Mouse (Mus musculus): ENCODE data around the gene Sipa1l2. TPM values are rescaled to one million over a fixed set of nuclear protein-coding genes. Genes with fewer than 3 reads are reported as not detected.

Sipa1l2 gene
- polyA plus RNA-seq, 1 experiment from 2014 or later, result 10.0 TPM

DNA sequence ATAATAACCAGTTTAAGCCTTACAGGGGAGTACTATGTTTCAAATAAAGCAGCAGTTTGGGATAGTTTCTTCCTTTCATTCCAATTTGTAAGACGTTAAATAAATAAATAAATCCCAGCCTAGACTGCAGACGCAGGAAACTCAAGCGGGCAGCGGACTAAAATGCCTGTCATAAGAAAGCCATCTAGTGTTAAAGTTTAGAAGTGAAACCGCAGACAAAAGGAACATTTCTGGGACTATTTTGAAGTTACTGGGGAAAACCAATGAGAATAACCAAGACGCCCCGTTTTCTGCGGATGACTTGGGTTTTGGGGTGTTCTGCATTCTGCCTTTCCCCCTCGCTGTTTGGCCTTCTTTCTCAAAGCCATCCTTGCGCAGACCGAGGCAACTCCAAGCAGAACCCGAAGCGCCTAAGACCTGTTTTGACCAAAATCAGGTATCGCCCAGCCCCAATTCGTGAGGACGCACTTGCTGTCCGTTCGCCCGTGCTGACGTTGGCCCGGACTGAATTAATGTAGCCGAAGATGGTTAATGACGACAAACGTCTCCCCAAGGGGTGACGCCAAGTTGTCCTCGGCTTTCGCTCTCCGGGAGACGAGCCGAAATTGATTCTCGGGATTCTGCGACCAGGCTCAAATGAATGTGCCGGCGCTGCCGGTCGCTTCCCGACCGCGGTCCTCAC is 616 bp downstream of the Sipa1l2 start:
- ATAC-seq (ENCODE audit: low read depth) (0 out of 2 replicates have a peak, but pooled peaks have one; percentile 6), DNase-seq (ENCODE audit: low spot score) (peak; percentile 95)
- no peaks in the 10 kb centered on the region for H3K27me3 ChIP-seq (replicated peaks; ENCODE audit: control insufficient read depth, insufficient read depth, low read length)
- H3K4me3 ChIP-seq (ENCODE audit: low read depth, low read length), result peak overlapping the region; percentile 72
- H3K9me3 ChIP-seq (ENCODE audit: control insufficient read depth, low read length), result no peaks in the 10 kb centered on the region
- H3K4me1 ChIP-seq (ENCODE audit: control insufficient read depth, insufficient read depth, low read length), result peaks cover 10% of the 10 kb centered on the region
- no peaks in the 10 kb centered on the region for H3K36me3 ChIP-seq (ENCODE audit: control insufficient read depth, insufficient read depth, low read length)
- WGBS, result under 1% methylated on average over 37 of the region's 39 CpGs
- peak overlapping the region; percentile 64 for H3K27ac ChIP-seq (replicated peaks; ENCODE audit: low read depth, low read length)
- H3K9ac ChIP-seq (ENCODE audit: low read depth, low read length), result peak overlapping the region; percentile 79
- peak overlapping the region; percentile 92 for H3K4me2 ChIP-seq (ENCODE audit: low read depth, low read length)

DNA sequence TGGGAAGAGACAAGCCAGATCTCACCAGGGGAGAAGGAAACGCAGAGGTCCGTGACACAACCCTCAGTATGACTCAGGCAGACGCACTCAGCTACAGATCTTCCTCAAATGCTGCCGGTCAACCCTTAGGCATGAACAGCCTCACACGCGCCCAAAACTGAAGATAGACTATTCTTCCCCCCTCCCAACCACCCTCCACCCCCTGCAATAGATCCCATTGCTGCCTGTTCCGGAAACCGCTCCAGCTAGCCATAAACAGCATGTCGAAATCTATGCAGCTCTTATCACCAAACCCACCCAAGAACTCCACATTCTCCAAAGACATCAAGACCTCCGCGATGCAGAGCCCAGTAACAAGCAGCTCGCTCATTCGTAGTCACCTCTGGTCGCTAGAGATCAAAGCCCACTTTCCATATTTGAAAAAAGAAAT is 1.2 kb downstream of the Sipa1l2 start:
- 3% methylated on average over 14 of the region's 14 CpGs for WGBS

GRCm38 (mm10) chr8:125567569-125567968 is 2.0 kb downstream of the Sipa1l2 start:
- peak overlapping the region; percentile 72; the same call in 1 of the 2 replicates for H3K4me3 ChIP-seq (ENCODE audit: low read depth, low read length)
- peak overlapping the region; percentile 92 for H3K4me2 ChIP-seq (ENCODE audit: low read depth, low read length)
- 53% methylated on average over 7 of the region's 7 CpGs for WGBS

More for the DNA sequence above, 1.2 kb downstream of the Sipa1l2 start:
- H3K27ac ChIP-seq (replicated peaks; ENCODE audit: low read depth, low read length), result no peak overlapping the region
- H3K4me3 ChIP-seq (ENCODE audit: low read depth, low read length), result peak overlapping the region; percentile 72
- no peaks in the 10 kb centered on the region for H3K9me3 ChIP-seq (ENCODE audit: control insufficient read depth, low read length)
- H3K27me3 ChIP-seq (replicated peaks; ENCODE audit: control insufficient read depth, insufficient read depth, low read length), result no peaks in the 10 kb centered on the region
- H3K9ac ChIP-seq (ENCODE audit: low read depth, low read length), result peak overlapping the region; percentile 52
- peak overlapping the region; percentile 92 for H3K4me2 ChIP-seq (ENCODE audit: low read depth, low read length)
- DNase-seq (ENCODE audit: low spot score), result no peak
- peaks cover 10% of the 10 kb centered on the region for H3K4me1 ChIP-seq (ENCODE audit: control insufficient read depth, insufficient read depth, low read length)
- no peak for ATAC-seq (ENCODE audit: low read depth)
- H3K36me3 ChIP-seq (ENCODE audit: control insufficient read depth, insufficient read depth, low read length), result no peaks in the 10 kb centered on the region

GRCm38 (mm10) chr8:125562878-125563277 is 6.7 kb downstream of the Sipa1l2 start:
- H3K4me1 ChIP-seq (ENCODE audit: control insufficient read depth, insufficient read depth, low read length), result peaks cover 46% of the 10 kb centered on the region
- H3K4me2 ChIP-seq (ENCODE audit: low read depth, low read length), result no peak overlapping the region
- no peak overlapping the region for H3K4me3 ChIP-seq (ENCODE audit: low read depth, low read length)
- DNase-seq (ENCODE audit: low spot score), result no peak
- whole genome bisulfite sequencing, result 80% methylated on average over 8 of the region's 8 CpGs
- no peak overlapping the region for H3K27ac ChIP-seq (replicated peaks; ENCODE audit: low read depth, low read length)
- no peaks in the 10 kb centered on the region for H3K36me3 ChIP-seq (ENCODE audit: control insufficient read depth, insufficient read depth, low read length)
- no peaks in the 10 kb centered on the region for H3K27me3 ChIP-seq (replicated peaks; ENCODE audit: control insufficient read depth, insufficient read depth, low read length)
- H3K9me3 ChIP-seq (ENCODE audit: control insufficient read depth, low read length), result no peaks in the 10 kb centered on the region
- no peak overlapping the region for H3K9ac ChIP-seq (ENCODE audit: low read depth, low read length)
- no peak for ATAC-seq (ENCODE audit: low read depth)

More at GRCm38 (mm10) chr8:125567569-125567968, 2.0 kb downstream of the Sipa1l2 start:
- Histone ChIP-seq H3K9me3 (ENCODE audit: control insufficient read depth, low read length) (no peaks in the 10 kb centered on the region), H3K9ac (ENCODE audit: low read depth, low read length) (no peak overlapping the region), H3K4me1 (ENCODE audit: control insufficient read depth, insufficient read depth, low read length) (peaks cover 17% of the 10 kb centered on the region), H3K27me3 (replicated peaks; ENCODE audit: control insufficient read depth, insufficient read depth, low read length) (no peaks in the 10 kb centered on the region), H3K36me3 (ENCODE audit: control insufficient read depth, insufficient read depth, low read length) (no peaks in the 10 kb centered on the region), H3K27ac (replicated peaks; ENCODE audit: low read depth, low read length) (no peak overlapping the region)
- DNase-seq (ENCODE audit: low spot score) (peak; percentile 58), ATAC-seq (ENCODE audit: low read depth) (no peak)

- peaks cover 54% of the 10 kb centered on the region for H3K4me1 ChIP-seq (ENCODE audit: control insufficient read depth, insufficient read depth, low read length)
- no peak overlapping the region for H3K4me3 ChIP-seq (ENCODE audit: low read depth, low read length)
- 67% methylated on average over 11 of the region's 11 CpGs for WGBS
- H3K9me3 ChIP-seq (ENCODE audit: control insufficient read depth, low read length), result no peaks in the 10 kb centered on the region
- H3K27ac ChIP-seq (replicated peaks; ENCODE audit: low read depth, low read length), result no peak overlapping the region
- no peak for ATAC-seq (ENCODE audit: low read depth)
- H3K36me3 ChIP-seq (ENCODE audit: control insufficient read depth, insufficient read depth, low read length), result no peaks in the 10 kb centered on the region
- H3K9ac ChIP-seq (ENCODE audit: low read depth, low read length), result no peak overlapping the region
- DNase-seq (ENCODE audit: low spot score), result peak; percentile 33
- H3K4me2 ChIP-seq (ENCODE audit: low read depth, low read length), result no peak overlapping the region
- H3K27me3 ChIP-seq (replicated peaks; ENCODE audit: control insufficient read depth, insufficient read depth, low read length), result no peaks in the 10 kb centered on the region
These were observed 8.7 kb downstream of the Sipa1l2 start for GRCm38 (mm10) chr8:125560825-125561490.

GRCm38 (mm10) chr8:125559066-125559653 is 10.4 kb downstream of the Sipa1l2 start:
- Histone ChIP-seq H3K4me3 (ENCODE audit: low read depth, low read length) (no peak overlapping the region), H3K4me1 (ENCODE audit: control insufficient read depth, insufficient read depth, low read length) (peaks cover 54% of the 10 kb centered on the region), H3K9ac (ENCODE audit: low read depth, low read length) (no peak overlapping the region), H3K27ac (replicated peaks; ENCODE audit: low read depth, low read length) (peak overlapping the region; percentile 69), H3K9me3 (ENCODE audit: control insufficient read depth, low read length) (no peaks in the 10 kb centered on the region), H3K36me3 (ENCODE audit: control insufficient read depth, insufficient read depth, low read length) (no peaks in the 10 kb centered on the region), H3K4me2 (ENCODE audit: low read depth, low read length) (peak overlapping the region; percentile 44), H3K27me3 (replicated peaks; ENCODE audit: control insufficient read depth, insufficient read depth, low read length) (no peaks in the 10 kb centered on the region)
- ATAC-seq (ENCODE audit: low read depth) (no peak), DNase-seq (ENCODE audit: low spot score) (no peak)
- 34% methylated on average over 5 of the region's 5 CpGs for WGBS

DNA sequence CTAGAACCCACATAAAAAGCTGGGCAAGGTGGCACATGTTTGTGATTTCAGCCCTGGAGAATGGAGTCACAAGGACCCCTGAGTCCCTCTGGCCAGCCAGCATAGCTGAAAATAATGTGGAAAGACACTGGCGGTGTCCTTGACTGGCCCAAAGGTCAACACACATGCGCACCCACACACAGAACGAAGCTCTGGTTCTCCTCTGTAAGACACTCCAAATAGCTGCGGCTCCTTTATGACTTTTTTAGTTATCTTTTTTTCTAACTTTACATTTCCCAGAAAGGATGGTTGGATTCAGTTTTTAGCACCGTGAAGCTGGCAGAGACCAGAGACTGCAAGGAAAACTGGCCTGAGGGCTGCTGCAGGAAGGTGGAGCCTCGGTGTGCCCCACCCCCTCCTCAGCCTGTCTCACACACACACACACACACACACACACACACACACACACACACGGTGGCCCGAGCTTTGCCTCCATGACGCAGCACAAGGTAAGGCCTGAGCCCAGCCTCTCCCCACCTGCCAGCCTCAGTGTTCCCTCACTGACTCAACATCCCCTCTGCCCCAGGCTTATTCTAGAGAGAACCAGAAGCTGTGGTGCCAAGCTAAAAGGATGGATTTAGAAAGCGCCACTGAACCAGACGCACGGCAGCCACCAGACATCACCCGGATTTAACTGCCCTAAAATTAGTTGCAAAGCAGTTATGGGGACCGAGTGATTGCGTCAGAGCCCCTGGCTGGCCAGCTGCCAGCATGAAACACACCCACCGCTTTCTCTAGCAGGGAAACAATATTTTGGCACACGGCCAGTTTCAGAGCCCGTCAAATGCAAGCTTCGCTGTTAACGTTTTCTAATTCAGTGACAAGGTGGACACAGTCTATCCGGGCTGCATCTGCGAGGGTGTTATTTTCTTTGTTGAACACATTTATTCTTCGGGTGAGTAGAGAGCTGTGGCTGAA is 11.2 kb downstream of the Sipa1l2 start:
- DNase-seq (ENCODE audit: low spot score) (peak; percentile 96), ATAC-seq (ENCODE audit: low read depth) (peak; percentile 64)
- H3K36me3 ChIP-seq (ENCODE audit: control insufficient read depth, insufficient read depth, low read length), result no peaks in the 10 kb centered on the region
- H3K4me1 ChIP-seq (ENCODE audit: control insufficient read depth, insufficient read depth, low read length), result peaks cover 54% of the 10 kb centered on the region
- 19% methylated on average over 23 of the region's 23 CpGs for WGBS
- H3K9ac ChIP-seq (ENCODE audit: low read depth, low read length), result peak overlapping the region; percentile 39; the same call in 1 of the 2 replicates
- H3K27ac ChIP-seq (replicated peaks; ENCODE audit: low read depth, low read length), result peak overlapping the region; percentile 69
- H3K4me2 ChIP-seq (ENCODE audit: low read depth, low read length), result peak overlapping the region; percentile 44
- H3K9me3 ChIP-seq (ENCODE audit: control insufficient read depth, low read length), result no peaks in the 10 kb centered on the region
- H3K4me3 ChIP-seq (ENCODE audit: low read depth, low read length), result no peak overlapping the region; the same call in 1 of the 2 replicates
- no peaks in the 10 kb centered on the region for H3K27me3 ChIP-seq (replicated peaks; ENCODE audit: control insufficient read depth, insufficient read depth, low read length)

Data from embryonic facial prominence, embryonic 14.5 days (tissue).